Mouse (Mus musculus): ENCODE data around the gene Pcbp3. TPM values are rescaled to one million over a fixed set of nuclear protein-coding genes. Genes with fewer than 3 reads are reported as not detected.
"Not testable (repeated sequence)": the region's sequence is repeated elsewhere in the genome, so short reads cannot be mapped to it uniquely, and the experiment has no call there.

Pcbp3 gene
- polyA plus RNA-seq, 1 experiment from 2014 or later, result 27.3 TPM

- Histone ChIP-seq H3K9me3 (ENCODE audit: control insufficient read depth, low read depth, low read length) (no peaks in the 10 kb centered on the region), H3K27me3 (ENCODE audit: control insufficient read depth, insufficient read depth, low read length) (no peaks in the 10 kb centered on the region), H3K4me3 (ENCODE audit: low read depth, low read length) (no peak overlapping the region), H3K9ac (replicated peaks; ENCODE audit: low read depth, low read length) (no peak overlapping the region), H3K27ac (ENCODE audit: low read length) (no peak overlapping the region), H3K4me2 (replicated peaks; ENCODE audit: low read depth, low read length) (no peak overlapping the region), H3K4me1 (ENCODE audit: control insufficient read depth, insufficient read depth, low read length) (no peaks in the 10 kb centered on the region), H3K36me3 (ENCODE audit: control insufficient read depth, insufficient read depth, low read length) (no peaks in the 10 kb centered on the region)
- WGBS, result 34% methylated on average over 2 of the region's 2 CpGs
- ATAC-seq (ENCODE audit: insufficient number of reproducible peaks, insufficient read depth, low FRiP score, low read depth), result no peak
These were observed 16.4 kb upstream of the Pcbp3 start for GRCm38 (mm10) chr10:76978042-76978441.

- no peak for ATAC-seq (ENCODE audit: insufficient number of reproducible peaks, insufficient read depth, low FRiP score, low read depth)
- no peak overlapping the region for H3K9ac ChIP-seq (replicated peaks; ENCODE audit: low read depth, low read length)
- H3K27me3 ChIP-seq (ENCODE audit: control insufficient read depth, insufficient read depth, low read length), result no peaks in the 10 kb centered on the region
- no peak overlapping the region for H3K4me3 ChIP-seq (ENCODE audit: low read depth, low read length)
- H3K9me3 ChIP-seq (ENCODE audit: control insufficient read depth, low read depth, low read length), result no peaks in the 10 kb centered on the region
- 37% methylated on average over 4 of the region's 4 CpGs for WGBS
- no peaks in the 10 kb centered on the region for H3K4me1 ChIP-seq (ENCODE audit: control insufficient read depth, insufficient read depth, low read length)
- no peak overlapping the region for H3K4me2 ChIP-seq (replicated peaks; ENCODE audit: low read depth, low read length)
- H3K36me3 ChIP-seq (ENCODE audit: control insufficient read depth, insufficient read depth, low read length), result no peaks in the 10 kb centered on the region
- no peak overlapping the region for H3K27ac ChIP-seq (ENCODE audit: low read length)
These were observed 15.0 kb upstream of the Pcbp3 start for GRCm38 (mm10) chr10:76976699-76977098.

- no peak overlapping the region for H3K4me3 ChIP-seq (ENCODE audit: low read depth, low read length)
- no peaks in the 10 kb centered on the region for H3K27me3 ChIP-seq (ENCODE audit: control insufficient read depth, insufficient read depth, low read length)
- H3K4me1 ChIP-seq (ENCODE audit: control insufficient read depth, insufficient read depth, low read length), result no peaks in the 10 kb centered on the region
- WGBS, result 24% methylated on average over 15 of the region's 15 CpGs
- H3K36me3 ChIP-seq (ENCODE audit: control insufficient read depth, insufficient read depth, low read length), result no peaks in the 10 kb centered on the region
- no peak overlapping the region for H3K9ac ChIP-seq (replicated peaks; ENCODE audit: low read depth, low read length)
- no peak overlapping the region for H3K4me2 ChIP-seq (replicated peaks; ENCODE audit: low read depth, low read length)
- no peak overlapping the region for H3K27ac ChIP-seq (ENCODE audit: low read length)
- H3K9me3 ChIP-seq (ENCODE audit: control insufficient read depth, low read depth, low read length), result no peaks in the 10 kb centered on the region
- ATAC-seq (ENCODE audit: insufficient number of reproducible peaks, insufficient read depth, low FRiP score, low read depth), result no peak
These were observed 12.2 kb upstream of the Pcbp3 start for GRCm38 (mm10) chr10:76973797-76974436.

- H3K36me3 ChIP-seq (ENCODE audit: control insufficient read depth, insufficient read depth, low read length); H3K4me3 ChIP-seq (ENCODE audit: low read depth, low read length); ATAC-seq (ENCODE audit: insufficient number of reproducible peaks, insufficient read depth, low FRiP score, low read depth); H3K4me2 ChIP-seq (replicated peaks; ENCODE audit: low read depth, low read length); H3K4me1 ChIP-seq (ENCODE audit: control insufficient read depth, insufficient read depth, low read length); H3K27me3 ChIP-seq (ENCODE audit: control insufficient read depth, insufficient read depth, low read length); H3K9ac ChIP-seq (replicated peaks; ENCODE audit: low read depth, low read length); H3K27ac ChIP-seq (ENCODE audit: low read length); H3K9me3 ChIP-seq (ENCODE audit: control insufficient read depth, low read depth, low read length): not testable (repeated sequence)
- 65% methylated on average over 6 of the region's 6 CpGs for WGBS
These were observed 10.6 kb upstream of the Pcbp3 start for GRCm38 (mm10) chr10:76972318-76972717.

DNA sequence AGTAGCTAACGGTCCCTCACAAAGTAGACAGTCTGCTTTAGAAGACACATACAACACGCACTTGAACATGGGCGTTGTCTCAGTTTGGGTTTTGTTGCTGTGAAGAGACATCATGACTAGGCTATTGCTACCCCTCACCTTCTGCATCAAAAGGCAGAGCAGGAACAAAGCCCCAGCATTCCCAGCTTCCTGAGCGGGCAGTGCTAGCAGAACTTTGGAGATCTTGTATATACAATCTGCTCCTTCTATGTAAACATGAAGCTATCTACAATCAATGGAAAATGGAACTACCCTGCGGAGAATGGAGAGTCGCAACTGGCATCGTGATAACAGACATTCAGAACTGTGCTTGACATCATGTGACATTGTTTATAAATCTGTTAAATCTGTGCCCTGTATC lies 9.3 kb upstream of the Pcbp3 start:
- ATAC-seq (ENCODE audit: insufficient number of reproducible peaks, insufficient read depth, low FRiP score, low read depth), result no peak
- no peak overlapping the region for H3K4me2 ChIP-seq (replicated peaks; ENCODE audit: low read depth, low read length)
- no peaks in the 10 kb centered on the region for H3K27me3 ChIP-seq (ENCODE audit: control insufficient read depth, insufficient read depth, low read length)
- 50% methylated on average over 7 of the region's 7 CpGs for WGBS
- no peaks in the 10 kb centered on the region for H3K36me3 ChIP-seq (ENCODE audit: control insufficient read depth, insufficient read depth, low read length)
- no peaks in the 10 kb centered on the region for H3K4me1 ChIP-seq (ENCODE audit: control insufficient read depth, insufficient read depth, low read length)
- H3K27ac ChIP-seq (ENCODE audit: low read length), result no peak overlapping the region
- H3K4me3 ChIP-seq (ENCODE audit: low read depth, low read length), result no peak overlapping the region
- H3K9ac ChIP-seq (replicated peaks; ENCODE audit: low read depth, low read length), result no peak overlapping the region
- no peaks in the 10 kb centered on the region for H3K9me3 ChIP-seq (ENCODE audit: control insufficient read depth, low read depth, low read length)

DNA sequence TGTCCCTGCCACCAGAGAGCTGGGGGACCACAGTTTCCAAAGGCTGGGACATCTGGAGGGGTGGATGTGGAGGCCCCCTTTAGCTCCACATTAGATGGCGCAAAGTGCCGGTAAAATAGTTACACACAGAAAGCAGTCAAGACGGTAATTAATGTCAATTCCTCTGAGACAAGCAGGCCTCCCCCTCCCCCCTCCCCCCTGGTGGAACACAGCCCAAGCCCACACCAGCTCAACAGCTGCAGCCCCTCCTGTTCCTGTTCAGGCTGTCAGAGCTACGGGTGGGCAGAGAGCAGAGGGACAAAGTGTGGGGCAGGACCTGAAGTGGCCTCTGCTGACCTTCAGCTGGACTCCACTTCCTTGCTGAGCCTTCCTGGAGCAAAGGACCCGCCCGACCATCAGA lies 2.7 kb upstream of the Pcbp3 start:
- Histone ChIP-seq H3K9ac (replicated peaks; ENCODE audit: low read depth, low read length) (no peak overlapping the region), H3K4me3 (ENCODE audit: low read depth, low read length) (no peak overlapping the region), H3K36me3 (ENCODE audit: control insufficient read depth, insufficient read depth, low read length) (no peaks in the 10 kb centered on the region), H3K4me1 (ENCODE audit: control insufficient read depth, insufficient read depth, low read length) (peaks cover 30% of the 10 kb centered on the region), H3K4me2 (replicated peaks; ENCODE audit: low read depth, low read length) (peak overlapping the region; percentile 16; the same call in 1 of the 2 replicates), H3K27me3 (ENCODE audit: control insufficient read depth, insufficient read depth, low read length) (no peaks in the 10 kb centered on the region), H3K27ac (ENCODE audit: low read length) (peak overlapping the region; percentile 44; the same call in 1 of the 2 replicates), H3K9me3 (ENCODE audit: control insufficient read depth, low read depth, low read length) (no peaks in the 10 kb centered on the region)
- 8% methylated on average over 6 of the region's 6 CpGs for WGBS
- ATAC-seq (ENCODE audit: insufficient number of reproducible peaks, insufficient read depth, low FRiP score, low read depth), result no peak

DNA sequence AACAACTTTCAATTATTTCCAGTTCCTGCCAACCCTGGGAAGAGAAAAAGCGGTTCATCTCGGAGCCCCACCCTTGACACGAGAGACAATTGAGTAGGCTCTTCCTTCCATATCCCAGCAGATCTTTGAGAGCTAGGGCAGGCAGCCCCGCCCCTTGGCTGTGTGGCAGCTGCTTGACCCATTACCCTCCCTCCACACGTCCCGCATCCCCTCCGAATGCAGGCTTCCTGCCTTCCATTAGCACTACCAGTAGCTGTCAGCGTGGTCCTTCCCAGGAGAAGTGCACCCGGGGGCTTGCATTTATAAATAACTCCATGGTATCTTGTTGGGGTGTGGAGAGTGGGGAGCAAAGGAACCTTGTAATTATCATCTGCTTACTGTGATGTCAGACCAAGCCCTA lies 2.3 kb upstream of the Pcbp3 start:
- no peak for ATAC-seq (ENCODE audit: insufficient number of reproducible peaks, insufficient read depth, low FRiP score, low read depth)
- no peak overlapping the region for H3K9ac ChIP-seq (replicated peaks; ENCODE audit: low read depth, low read length)
- H3K4me1 ChIP-seq (ENCODE audit: control insufficient read depth, insufficient read depth, low read length), result peaks cover 30% of the 10 kb centered on the region
- H3K4me2 ChIP-seq (replicated peaks; ENCODE audit: low read depth, low read length), result peak overlapping the region; percentile 16; the same call in 1 of the 2 replicates
- H3K36me3 ChIP-seq (ENCODE audit: control insufficient read depth, insufficient read depth, low read length), result no peaks in the 10 kb centered on the region
- H3K9me3 ChIP-seq (ENCODE audit: control insufficient read depth, low read depth, low read length), result no peaks in the 10 kb centered on the region
- no peaks in the 10 kb centered on the region for H3K27me3 ChIP-seq (ENCODE audit: control insufficient read depth, insufficient read depth, low read length)
- 25% methylated on average over 9 of the region's 9 CpGs for WGBS
- H3K4me3 ChIP-seq (ENCODE audit: low read depth, low read length), result no peak overlapping the region
- H3K27ac ChIP-seq (ENCODE audit: low read length), result peak overlapping the region; percentile 44; the same call in 1 of the 2 replicates

GRCm38 (mm10) chr10:76961156-76961555 lies 531 bp downstream of the Pcbp3 start:
- peaks cover 30% of the 10 kb centered on the region for H3K4me1 ChIP-seq (ENCODE audit: control insufficient read depth, insufficient read depth, low read length)
- WGBS, result 10% methylated on average over 11 of the region's 11 CpGs
- H3K9ac ChIP-seq (replicated peaks; ENCODE audit: low read depth, low read length), result peak overlapping the region; percentile 58
- no peaks in the 10 kb centered on the region for H3K9me3 ChIP-seq (ENCODE audit: control insufficient read depth, low read depth, low read length)
- ATAC-seq (ENCODE audit: insufficient number of reproducible peaks, insufficient read depth, low FRiP score, low read depth), result no peak
- no peaks in the 10 kb centered on the region for H3K27me3 ChIP-seq (ENCODE audit: control insufficient read depth, insufficient read depth, low read length)
- peak overlapping the region; percentile 58 for H3K4me3 ChIP-seq (ENCODE audit: low read depth, low read length)
- no peak overlapping the region for H3K27ac ChIP-seq (ENCODE audit: low read length)
- peak overlapping the region; percentile 98 for H3K4me2 ChIP-seq (replicated peaks; ENCODE audit: low read depth, low read length)
- H3K36me3 ChIP-seq (ENCODE audit: control insufficient read depth, insufficient read depth, low read length), result no peaks in the 10 kb centered on the region

DNA sequence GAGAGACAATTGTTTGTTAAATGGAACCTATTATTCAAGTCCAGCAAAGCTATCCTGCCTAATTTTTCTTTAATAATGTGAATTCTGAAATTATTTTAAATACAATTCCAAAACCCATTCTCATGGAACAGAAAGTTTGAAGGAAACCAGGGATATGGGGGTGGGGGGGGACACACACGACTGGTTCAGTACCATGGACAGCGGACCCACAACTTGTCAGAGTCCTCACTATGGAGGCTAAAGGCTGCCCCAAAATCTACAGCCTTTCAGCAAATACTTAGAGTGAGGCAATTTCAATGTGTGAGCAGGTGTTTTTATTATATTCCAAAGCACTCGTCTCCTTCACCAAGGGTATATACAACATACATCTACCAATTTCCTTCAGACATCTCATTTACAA lies 3.5 kb downstream of the Pcbp3 start:
- H3K27me3 ChIP-seq (ENCODE audit: control insufficient read depth, insufficient read depth, low read length), result no peaks in the 10 kb centered on the region
- no peak overlapping the region for H3K4me2 ChIP-seq (replicated peaks; ENCODE audit: low read depth, low read length)
- H3K4me1 ChIP-seq (ENCODE audit: control insufficient read depth, insufficient read depth, low read length), result peaks cover 9% of the 10 kb centered on the region; the same call in 1 of the 2 replicates
- no peaks in the 10 kb centered on the region for H3K36me3 ChIP-seq (ENCODE audit: control insufficient read depth, insufficient read depth, low read length)
- H3K9me3 ChIP-seq (ENCODE audit: control insufficient read depth, low read depth, low read length), result no peaks in the 10 kb centered on the region
- ATAC-seq (ENCODE audit: insufficient number of reproducible peaks, insufficient read depth, low FRiP score, low read depth), result no peak
- 40% methylated on average over 3 of the region's 3 CpGs for WGBS
- no peak overlapping the region for H3K4me3 ChIP-seq (ENCODE audit: low read depth, low read length)
- H3K9ac ChIP-seq (replicated peaks; ENCODE audit: low read depth, low read length), result no peak overlapping the region
- no peak overlapping the region for H3K27ac ChIP-seq (ENCODE audit: low read length)

All from stomach, embryonic 14.5 days (tissue).